26 mouse cellular contexts compared by ENCODE assay signal in the genomic region with DNA sequence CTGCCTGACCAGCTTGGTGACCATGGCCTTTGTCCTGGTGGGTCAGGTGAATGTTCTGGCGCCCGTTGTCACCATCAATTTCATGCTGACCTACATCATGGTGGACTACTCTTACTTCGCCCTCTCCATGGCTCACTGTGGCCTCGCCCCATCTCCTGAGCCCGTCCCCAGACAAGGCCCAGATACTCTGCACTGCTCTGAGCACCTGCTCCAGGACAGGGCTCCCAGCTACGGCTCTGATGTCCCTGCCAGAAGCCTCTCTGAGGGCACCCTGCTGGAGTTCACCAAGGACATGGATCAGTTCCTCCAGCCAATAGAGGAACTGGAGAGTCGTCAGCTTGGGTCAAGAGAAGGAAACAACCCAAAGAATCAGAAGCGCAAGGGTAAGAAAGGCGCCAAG.
"Had no signal": no experiment of that assay in that cellular context is flagged by ENCODE, and none has a peak within 500 bp of the region (broad histone marks: within the 10 kb centered on the region; RNA-seq: fewer than 3 reads in every experiment).

No protein-coding gene starts in this region.

- DNase-seq: forebrain, postnatal 0 days; gastrocnemius, postnatal 14 days; gastrocnemius, postnatal 36 days; heart, postnatal 4 days; kidney, adult 18-20 months; kidney, adult 8-10 months; kidney, postnatal 10 days; kidney, postnatal 25 days; kidney, postnatal 4 days; layer of hippocampus, postnatal 36 days; liver, embryonic 13.5 days had no signal

- ATAC-seq: forebrain, embryonic 15.5 days; forebrain, postnatal 0 days; hindbrain, embryonic 16.5 days; inflammation-experienced regulatory T-cells, adult 6 months; intestine, postnatal 0 days had no signal

- H3K4me1 ChIP-seq: forebrain, embryonic 15.5 days; heart, embryonic 13.5 days; heart, embryonic 15.5 days; hindbrain, embryonic 10.5 days; hindbrain, embryonic 12.5 days; limb, embryonic 13.5 days; limb, embryonic 15.5 days; liver, embryonic 13.5 days had no signal

- H3K4me2 ChIP-seq: forebrain, embryonic 15.5 days; heart, embryonic 11.5 days; heart, embryonic 13.5 days; heart, embryonic 15.5 days; hindbrain, embryonic 12.5 days; hindbrain, embryonic 14.5 days; limb, embryonic 13.5 days; limb, embryonic 15.5 days; liver, embryonic 11.5 days; liver, embryonic 13.5 days had no signal

- H3K9ac ChIP-seq: forebrain, embryonic 15.5 days; forebrain, postnatal 0 days; heart, embryonic 13.5 days; heart, embryonic 15.5 days; hindbrain, embryonic 12.5 days; hindbrain, embryonic 14.5 days; limb, embryonic 13.5 days; limb, embryonic 15.5 days; liver, embryonic 13.5 days had no signal

- H3K27me3 ChIP-seq: forebrain, embryonic 15.5 days; heart, embryonic 13.5 days; heart, embryonic 15.5 days; hindbrain, embryonic 12.5 days; limb, embryonic 13.5 days; limb, embryonic 15.5 days; liver, embryonic 13.5 days had no signal

- H3K4me3 ChIP-seq: forebrain, embryonic 15.5 days; heart, embryonic 13.5 days; heart, embryonic 15.5 days; hindbrain, embryonic 10.5 days; hindbrain, embryonic 12.5 days; layer of hippocampus, adult 2 months; left cerebral cortex, adult 2 months; limb, embryonic 13.5 days; limb, embryonic 15.5 days; liver, embryonic 13.5 days had no signal

- H3K9me3 ChIP-seq: forebrain, embryonic 15.5 days; heart, embryonic 13.5 days; heart, embryonic 15.5 days; hindbrain, embryonic 10.5 days; limb, embryonic 13.5 days; limb, embryonic 15.5 days; liver, embryonic 13.5 days had no signal

- H3K27ac ChIP-seq: forebrain, embryonic 15.5 days; heart, embryonic 13.5 days; heart, embryonic 15.5 days; hindbrain, embryonic 10.5 days; hindbrain, embryonic 12.5 days; hindbrain, embryonic 14.5 days; layer of hippocampus, adult 2 months; left cerebral cortex, adult 2 months; limb, embryonic 13.5 days; limb, embryonic 15.5 days; liver, embryonic 13.5 days had no signal

- H3K36me3 ChIP-seq: forebrain, embryonic 15.5 days; heart, embryonic 13.5 days; heart, embryonic 15.5 days; hindbrain, embryonic 10.5 days; hindbrain, embryonic 12.5 days; limb, embryonic 13.5 days; limb, embryonic 15.5 days; liver, embryonic 13.5 days had no signal
